Mouse (Mus musculus): Measurements from ENCODE around the gene Olfr1002.
"Not testable (repeated sequence)": the region's sequence is repeated elsewhere in the genome, so short reads cannot be mapped to it uniquely, and the experiment has no call there.

Olfr1002 gene

DNA sequence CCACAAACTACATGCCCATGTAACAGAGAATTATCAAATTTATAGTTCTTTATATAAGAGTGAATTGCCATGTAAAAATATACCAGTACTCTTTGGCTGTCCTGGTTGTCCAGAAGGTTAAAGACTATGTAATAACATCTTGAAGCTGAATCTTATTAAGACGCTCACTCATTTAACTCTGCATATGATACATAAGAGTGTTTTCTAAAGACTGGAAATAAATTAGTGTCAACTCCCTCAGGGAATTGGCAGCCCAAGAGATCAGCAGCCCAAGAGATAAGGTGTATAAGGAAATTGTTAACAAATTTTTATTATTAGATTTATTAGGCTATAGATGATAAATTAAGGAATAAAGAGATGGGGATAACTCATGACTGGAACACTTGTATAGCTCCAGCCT lies at the start of gene Olfr1002:
Gene Olfr1002, minus strand, starts transcription at position 101 of the 400 bp plus-strand sequence.
- DNase-seq: no peak

DNA sequence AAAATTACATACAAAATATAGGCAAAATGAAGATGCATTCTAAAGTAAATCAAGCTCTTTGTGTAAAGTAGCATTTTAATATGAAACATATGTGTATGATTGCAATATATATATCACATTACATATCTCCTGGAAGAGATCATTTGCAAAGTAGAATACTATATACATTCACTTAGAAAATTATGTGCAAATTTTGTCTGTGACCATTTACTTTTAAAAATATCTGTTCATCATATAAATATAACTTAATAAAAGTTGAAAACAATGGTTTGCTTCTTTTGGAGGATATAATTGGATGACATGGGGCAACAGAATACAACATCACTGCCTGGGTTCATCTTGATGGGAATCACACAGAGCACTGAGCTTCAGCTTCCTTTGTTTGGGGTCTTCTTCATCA lies 38.6 kb upstream of the Olfr1002 start, which contains the start of gene Olfr1008:
Gene Olfr1008, plus strand, starts transcription at position 301 of the 400 bp plus-strand sequence.
- no peak for DNase-seq

DNA sequence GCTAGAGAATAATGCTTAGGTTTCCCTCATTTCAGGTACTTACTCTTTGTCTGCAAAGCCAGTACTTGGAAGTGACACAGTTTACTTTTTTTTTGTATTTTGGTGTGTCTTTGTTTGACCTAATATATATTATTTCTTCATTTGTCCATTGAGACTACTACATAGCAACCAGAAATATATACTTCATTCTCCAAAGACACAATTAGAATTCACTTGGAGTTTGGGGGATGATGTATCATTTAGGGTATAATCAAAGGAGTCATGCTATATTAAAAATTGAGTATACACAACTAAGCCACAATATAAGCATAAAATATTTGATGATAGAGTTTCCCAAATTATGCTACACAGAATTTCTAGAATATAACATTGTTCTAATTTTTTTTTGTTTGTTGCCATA lies 28.2 kb upstream of the Olfr1002 start, which contains the start of gene Olfr1006:
Gene Olfr1006, minus strand, starts transcription at position 101 of the 400 bp plus-strand sequence.
- DNase-seq: no peak

DNA sequence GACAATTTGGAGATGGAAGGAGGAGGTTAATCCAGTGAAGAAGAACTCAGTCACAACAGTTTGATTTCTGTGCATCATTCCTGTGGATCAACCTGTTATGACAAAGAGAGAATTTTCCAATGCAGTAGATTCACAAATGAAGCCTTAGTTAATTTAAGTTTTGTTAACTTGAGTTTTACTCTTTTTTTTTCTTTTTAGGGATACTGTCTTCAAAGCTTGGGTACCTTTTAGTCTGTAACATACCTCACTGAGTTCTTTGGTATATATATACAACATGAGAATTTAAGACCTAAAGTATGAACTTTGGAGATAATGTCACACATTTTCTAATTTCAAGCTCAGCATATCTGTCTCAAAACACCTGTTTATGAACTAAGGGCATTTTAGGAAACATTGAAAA lies 13.9 kb upstream of the Olfr1002 start, which contains the start of gene Olfr154:
Gene Olfr154, minus strand, starts transcription at position 101 of the 400 bp plus-strand sequence.
- DNase-seq: not testable (repeated sequence)

DNA sequence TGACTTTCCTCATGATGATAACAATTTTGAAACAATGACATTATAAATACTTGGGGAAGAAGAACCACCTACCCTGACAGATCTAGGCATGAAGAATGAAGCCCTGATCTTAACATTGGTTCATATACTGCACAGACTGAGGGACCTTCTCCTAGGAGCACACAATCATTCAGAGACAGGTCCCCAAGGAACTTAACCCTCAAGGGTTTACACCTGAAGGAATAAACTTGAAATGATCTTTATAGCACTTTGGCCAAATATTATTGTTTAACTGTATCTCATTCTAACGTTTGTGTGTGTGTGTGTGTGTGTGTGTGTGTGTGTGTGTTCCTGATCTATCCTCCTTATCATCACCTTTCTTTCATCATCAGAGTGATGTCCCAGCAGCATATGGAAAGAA lies 38.7 kb downstream of the Olfr1002 start, which contains the start of gene Olfr1000:
Gene Olfr1000, minus strand, starts transcription at position 101 of the 400 bp plus-strand sequence.
- DNase-seq: no peak
